Comparison of ENCODE assay signal across 10 mouse cellular contexts in genomic region chr10:39557360-39557759, GRCm38 (mm10). TPM values are rescaled to one million over a fixed set of nuclear protein-coding genes. Genes with fewer than 3 reads are reported as not detected.
DNase-seq lines count a peak whose midpoint lies in the region; ATAC-seq and TF ChIP-seq lines count a peak whose summit lies in the region.
"Had no signal": no experiment of that assay in that cellular context is flagged by ENCODE, and none has a peak within 500 bp of the region (broad histone marks: within the 10 kb centered on the region; RNA-seq: fewer than 3 reads in every experiment).

No protein-coding gene starts in this region.

- H3K9me3 ChIP-seq in forebrain, embryonic 12.5 days, result no peaks in the 10 kb centered on the region
- H3K9me3 ChIP-seq in forebrain, embryonic 16.5 days (ENCODE audit: control insufficient read depth, low read length), result no peaks in the 10 kb centered on the region
- no peaks in the 10 kb centered on the region for H3K9me3 ChIP-seq in embryonic facial prominence, embryonic 10.5 days
- H3K9me3 ChIP-seq in midbrain, embryonic 12.5 days, result no peaks in the 10 kb centered on the region

- intact Hi-C loops in left cerebral cortex, postnatal 25 days (cut with DNase I), result no loop called here

- H3K27ac ChIP-seq in forebrain, embryonic 12.5 days, result 0 out of 2 replicates have a peak overlapping the region, but pooled peaks have one; percentile 71
- no peak overlapping the region for H3K27ac ChIP-seq in forebrain, embryonic 16.5 days (ENCODE audit: low read length)
- no peak overlapping the region for H3K27ac ChIP-seq in kidney, adult 2 months (ENCODE audit: insufficient read depth, low read depth, low read length)
- peak overlapping the region; percentile 80; the same call in 1 of the 2 replicates for H3K27ac ChIP-seq in embryonic facial prominence, embryonic 10.5 days (replicated peaks)
- peak overlapping the region; percentile 77 for H3K27ac ChIP-seq in midbrain, embryonic 12.5 days (replicated peaks)

- H3K27me3 ChIP-seq in forebrain, embryonic 12.5 days, result no peaks in the 10 kb centered on the region
- no peaks in the 10 kb centered on the region for H3K27me3 ChIP-seq in forebrain, embryonic 16.5 days (replicated peaks; ENCODE audit: control insufficient read depth, insufficient read depth, low read length)
- H3K27me3 ChIP-seq in kidney, adult 2 months (replicated peaks; ENCODE audit: control insufficient read depth, insufficient read depth, low read length), result no peaks in the 10 kb centered on the region
- 0 out of 2 replicates have a peak, but pooled peaks cover 4% of the 10 kb centered on the region for H3K27me3 ChIP-seq in embryonic facial prominence, embryonic 10.5 days (replicated peaks; ENCODE audit: low read depth, poor library complexity, severe bottlenecking)
- no peaks in the 10 kb centered on the region for H3K27me3 ChIP-seq in midbrain, embryonic 12.5 days

- TF ChIP-seq POLR2A in kidney, adult 2 months (IDR thresholded peaks at IDR 0.05; ENCODE audit: low read depth, low read length), result no peak

- WGBS in forebrain, embryonic 12.5 days, result 89% methylated on average over 9 of the region's 9 CpGs
- WGBS in forebrain, embryonic 16.5 days, result 89% methylated on average over 9 of the region's 9 CpGs
- 51% methylated on average over 9 of the region's 9 CpGs for WGBS in kidney, adult 2 months
- WGBS in embryonic facial prominence, embryonic 10.5 days, result 68% methylated on average over 9 of the region's 9 CpGs
- WGBS in midbrain, embryonic 12.5 days, result 87% methylated on average over 9 of the region's 9 CpGs

- no peak for TF ChIP-seq CTCF in kidney, adult 2 months (conservative IDR thresholded peaks at IDR 0.05; ENCODE audit: insufficient read depth, insufficient read length, low read depth, low read length)

- peak; percentile 48 for DNase-seq in kidney, adult 2 months
- DNase-seq in kidney, postnatal 14 days, result no peak
- no peak for DNase-seq in embryonic facial prominence, embryonic 10.5 days (ENCODE audit: low spot score)
- no peak for DNase-seq in left cerebral cortex, postnatal 25 days (ENCODE audit: low spot score in 2 of 2)
- no peak for DNase-seq in right cerebral cortex, postnatal 14 days
- DNase-seq: layer of hippocampus, adult 9-11 months; thymus, adult 2 months had no signal

- H3K4me3 ChIP-seq in forebrain, embryonic 12.5 days (replicated peaks), result no peak overlapping the region
- no peak overlapping the region for H3K4me3 ChIP-seq in forebrain, embryonic 16.5 days (replicated peaks; ENCODE audit: low read length)
- H3K4me3 ChIP-seq in kidney, adult 2 months (ENCODE audit: insufficient read depth, low read depth, low read length), result no peak overlapping the region
- no peak overlapping the region for H3K4me3 ChIP-seq in embryonic facial prominence, embryonic 10.5 days
- no peak overlapping the region for H3K4me3 ChIP-seq in midbrain, embryonic 12.5 days

- H3K4me2 ChIP-seq in forebrain, embryonic 12.5 days, result no peak overlapping the region
- H3K4me2 ChIP-seq in forebrain, embryonic 16.5 days (ENCODE audit: low read length), result no peak overlapping the region
- no peak overlapping the region for H3K4me2 ChIP-seq in midbrain, embryonic 12.5 days (replicated peaks)

- peak overlapping the region; percentile 17; the same call in 1 of the 2 replicates for H3K9ac ChIP-seq in forebrain, embryonic 12.5 days
- no peak overlapping the region for H3K9ac ChIP-seq in forebrain, embryonic 16.5 days (replicated peaks; ENCODE audit: low read depth, low read length)
- no peak overlapping the region for H3K9ac ChIP-seq in midbrain, embryonic 12.5 days (replicated peaks)

- ATAC-seq in forebrain, embryonic 12.5 days (ENCODE audit: low FRiP score), result no peak
- no peak for ATAC-seq in forebrain, embryonic 16.5 days
- ATAC-seq in midbrain, embryonic 12.5 days (ENCODE audit: low FRiP score, low read depth), result no peak

- peaks cover 5% of the 10 kb centered on the region; the same call in 1 of the 2 replicates for H3K36me3 ChIP-seq in forebrain, embryonic 12.5 days (replicated peaks)
- no peaks in the 10 kb centered on the region for H3K36me3 ChIP-seq in forebrain, embryonic 16.5 days (ENCODE audit: control insufficient read depth, insufficient read depth)
- no peaks in the 10 kb centered on the region for H3K36me3 ChIP-seq in kidney, adult 2 months (ENCODE audit: control insufficient read depth, insufficient read depth, low read length)
- 0 out of 2 replicates have a peak, but pooled peaks cover 7% of the 10 kb centered on the region for H3K36me3 ChIP-seq in embryonic facial prominence, embryonic 10.5 days (replicated peaks)
- H3K36me3 ChIP-seq in midbrain, embryonic 12.5 days, result 0 out of 2 replicates have a peak, but pooled peaks cover 5% of the 10 kb centered on the region

- H3K4me1 ChIP-seq in forebrain, embryonic 12.5 days, result peaks cover 68% of the 10 kb centered on the region
- peaks cover 40% of the 10 kb centered on the region for H3K4me1 ChIP-seq in forebrain, embryonic 16.5 days (replicated peaks; ENCODE audit: control insufficient read depth, insufficient read depth, low read length)
- peaks cover 6% of the 10 kb centered on the region; the same call in 1 of the 2 replicates for H3K4me1 ChIP-seq in kidney, adult 2 months (ENCODE audit: control insufficient read depth, insufficient read depth, low read length)
- peaks cover 98% of the 10 kb centered on the region for H3K4me1 ChIP-seq in embryonic facial prominence, embryonic 10.5 days
- H3K4me1 ChIP-seq in midbrain, embryonic 12.5 days, result peaks cover 70% of the 10 kb centered on the region

RNA-seq across cellular contexts. Expression of gene Traf3ip2, which starts 55.4 kb away (rescaled TPM):
- polyA plus RNA-seq in forebrain, embryonic 12.5 days (2016; fragmentation: Nextera tagmentation; extraction: Ambion mirVana), result 4.7 and 6.0 TPM in 2 replicates
- polyA plus RNA-seq in forebrain, embryonic 16.5 days (2015; fragmentation: Nextera tagmentation; extraction: Ambion mirVana), result 6.3 and 6.9 TPM in 2 replicates
- 10.4 and 12.8 TPM in 2 replicates for polyA plus RNA-seq in kidney, adult 2 months (2012; rRNA removed)
- polyA plus RNA-seq in embryonic facial prominence, embryonic 10.5 days (2016; fragmentation: Nextera tagmentation; extraction: Ambion mirVana), result 12.9 and 14.8 TPM in 2 replicates
- 5.4 and 6.1 TPM in 2 replicates for polyA plus RNA-seq in midbrain, embryonic 12.5 days (2016; fragmentation: Nextera tagmentation; extraction: Ambion mirVana)
- under 1 TPM; 0.43 to 0.92 TPM for total RNA-seq in left cerebral cortex, postnatal 25 days (2021)

Comparison
In these comparisons a context has a peak if more than half of its experiments do, and no peak if none do; other contexts are left out.
1. H3K27ac ChIP-seq: peak in forebrain, embryonic 12.5 days (single experiment), embryonic facial prominence, embryonic 10.5 days (single experiment) and midbrain, embryonic 12.5 days (single experiment); none in forebrain, embryonic 16.5 days (single experiment) and kidney, adult 2 months (single experiment).